Mouse (Mus musculus): ENCODE measurements around the gene Kcnn1.
A peak's percentile ranks its signal among the peaks of the same experiment; 100 is the strongest.
"Not testable (repeated sequence)": the region's sequence is repeated elsewhere in the genome, so short reads cannot be mapped to it uniquely, and the experiment has no call there.

Kcnn1 gene

GRCm38 (mm10) chr8:70862824-70863641 is at the start of gene Kcnn1:
Gene Kcnn1 (minus strand): TSS chr8:70863258.
- DNase-seq (ENCODE audit: low spot score in 2 of 2), result no peak

GRCm38 (mm10) chr8:70911596-70911995 is 48.5 kb upstream of the Kcnn1 start:
- DNase-seq (ENCODE audit: low spot score in 2 of 2), result no peak

DNA sequence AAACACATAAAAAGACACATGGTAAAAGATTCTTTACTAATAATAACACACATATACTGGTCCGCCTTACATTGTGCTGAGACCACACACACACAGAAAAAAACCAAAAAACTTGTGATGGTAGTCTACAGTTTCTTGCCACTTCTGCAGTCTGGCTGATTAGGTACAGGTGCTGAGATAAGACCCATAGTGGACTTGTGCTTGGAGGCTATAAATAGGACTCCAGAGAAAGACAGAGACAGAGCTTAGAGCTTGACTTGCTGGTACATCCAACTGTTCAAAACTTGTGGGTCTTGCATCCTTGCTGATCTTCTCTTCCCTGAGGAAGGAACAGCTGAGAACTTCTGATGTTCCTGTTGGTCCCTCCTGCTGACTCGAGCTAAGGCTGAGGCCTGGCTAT is 44.5 kb upstream of the Kcnn1 start:
- DNase-seq (ENCODE audit: low spot score in 2 of 2), result no peak

DNA sequence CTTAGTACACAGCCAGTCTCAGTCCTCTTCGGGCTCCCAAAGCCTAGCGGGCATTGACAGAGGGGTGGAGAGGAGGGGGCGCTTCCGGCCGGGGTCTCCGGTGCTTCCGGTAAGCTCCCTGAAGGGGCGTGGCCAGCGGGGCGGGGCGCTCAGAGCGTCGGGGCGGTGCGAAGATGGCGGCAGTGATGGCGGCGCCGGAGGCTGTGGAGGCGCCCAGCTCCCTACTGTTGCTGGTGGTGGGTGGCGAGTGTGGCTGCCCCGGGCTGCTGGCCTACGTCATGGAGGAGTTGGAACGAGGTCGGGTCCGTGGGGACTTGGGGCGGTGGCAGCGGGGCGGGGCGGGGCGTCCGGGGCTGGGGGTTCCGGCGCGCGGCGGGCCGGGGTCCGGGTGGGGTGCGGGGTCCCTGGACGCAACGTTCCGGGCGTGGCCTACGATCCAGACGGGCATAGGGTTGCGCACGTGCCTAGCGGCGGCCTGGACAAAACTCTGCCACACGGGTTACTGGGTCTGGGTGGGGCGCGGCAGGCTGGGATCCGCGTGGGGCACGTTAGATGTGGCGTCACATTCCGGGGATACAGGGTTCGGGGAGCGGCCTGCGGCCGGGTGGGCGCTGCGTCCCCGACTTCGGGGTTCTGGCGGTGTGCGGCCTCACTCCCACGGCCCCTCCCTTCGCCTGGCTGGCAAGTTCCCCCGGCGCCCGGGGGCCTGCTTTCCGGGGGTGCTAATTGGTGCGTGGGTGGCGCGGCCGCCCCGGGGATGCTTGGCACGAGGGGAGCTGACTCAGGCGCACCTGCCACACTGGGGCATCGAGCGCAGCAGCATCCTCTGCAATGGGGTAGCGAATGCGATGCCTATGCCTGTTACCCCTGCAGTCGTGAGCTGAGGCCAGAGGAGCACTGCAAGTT is 43.0 kb upstream of the Kcnn1 start, which contains the start of gene Map1s:
Gene Map1s, plus strand, starts transcription at position 102 of the 906 bp plus-strand sequence.
- DNase-seq (ENCODE audit: low spot score in 2 of 2), result peak; percentile 86 to 92

GRCm38 (mm10) chr8:70905463-70905830 is 42.4 kb upstream of the Kcnn1 start:
- no peak for DNase-seq (ENCODE audit: low spot score in 2 of 2)

DNA sequence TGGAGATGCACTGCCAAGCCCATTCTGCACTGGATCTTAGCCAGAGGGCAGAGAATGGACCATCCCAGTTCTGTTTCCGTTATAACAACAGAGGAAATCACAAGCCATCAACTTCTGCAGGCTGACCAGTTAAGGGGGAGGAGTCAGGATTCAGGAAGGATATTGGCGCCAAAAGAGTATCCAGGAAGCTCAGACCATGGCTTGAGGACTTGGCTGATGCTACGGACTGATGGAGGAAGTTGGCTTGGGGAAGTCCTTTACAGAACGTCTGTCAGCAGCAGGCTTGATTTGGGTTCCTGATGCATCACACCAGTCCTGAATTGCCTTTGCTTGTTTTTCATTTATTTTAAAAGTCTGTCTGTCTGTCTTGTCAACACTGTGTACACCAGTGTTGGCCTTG is 41.5 kb upstream of the Kcnn1 start:
- DNase-seq (ENCODE audit: low spot score in 2 of 2), result no peak

DNA sequence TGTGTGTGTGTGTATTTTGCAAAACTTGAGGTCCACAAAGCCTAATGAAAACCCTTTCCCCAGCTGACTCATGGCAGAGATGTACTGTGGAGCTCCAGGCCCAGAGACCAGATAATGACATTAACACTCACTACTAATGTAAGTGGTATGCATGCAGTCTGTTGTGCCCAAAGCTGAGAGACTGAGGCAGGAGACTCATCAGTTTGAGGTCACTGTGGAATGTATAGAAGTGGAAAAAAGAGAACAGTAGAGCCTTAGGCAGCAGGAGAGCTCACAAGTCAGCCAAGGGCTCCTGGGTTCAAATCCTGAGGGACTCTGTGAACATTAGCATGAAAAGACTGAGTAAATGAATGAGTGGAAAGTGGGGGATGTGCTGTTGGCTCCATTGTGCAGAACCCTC is 40.5 kb upstream of the Kcnn1 start:
- no peak for DNase-seq (ENCODE audit: low spot score in 2 of 2)

DNA sequence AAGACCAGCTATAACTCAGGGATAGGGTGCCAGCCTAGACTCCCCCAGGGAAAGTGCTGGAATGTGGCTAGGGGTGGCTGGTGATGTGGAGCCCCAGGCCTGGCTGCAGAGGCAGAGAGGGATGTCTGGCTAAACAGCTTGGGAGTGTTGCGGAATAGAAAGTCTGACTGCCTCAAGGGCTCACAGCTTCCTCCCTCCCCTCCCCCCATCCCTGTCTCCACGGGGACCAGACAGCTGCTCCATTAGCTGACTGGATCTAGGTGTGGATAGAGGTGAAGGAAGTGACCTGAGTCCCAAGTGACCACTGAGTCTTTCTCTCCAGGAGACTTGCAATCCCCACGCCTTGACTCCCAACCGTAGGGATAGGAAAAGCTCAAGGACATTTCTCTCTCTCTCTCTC is 40.1 kb upstream of the Kcnn1 start:
- DNase-seq (ENCODE audit: low spot score in 2 of 2), result no peak

DNA sequence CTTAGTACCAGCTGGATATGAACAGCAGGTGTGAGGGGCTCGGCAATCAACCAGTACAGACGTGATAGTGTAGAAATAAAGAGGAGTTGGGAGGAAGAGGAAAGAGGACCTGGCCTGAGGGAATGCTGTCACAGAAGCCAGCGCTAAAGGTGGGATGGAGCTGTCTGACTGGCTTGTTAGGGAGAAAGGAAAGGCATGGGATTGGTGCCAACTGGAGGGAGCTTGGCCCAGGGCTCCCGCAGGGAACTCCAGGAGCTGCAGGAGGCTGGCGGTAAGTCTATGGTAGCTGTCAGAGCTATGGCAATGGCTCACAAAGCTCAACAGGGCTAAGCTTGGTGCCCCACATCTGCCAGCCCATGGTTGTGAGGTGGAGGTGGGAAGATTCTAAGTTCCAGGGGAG is 39.2 kb upstream of the Kcnn1 start:
- DNase-seq (ENCODE audit: low spot score in 2 of 2), result no peak

DNA sequence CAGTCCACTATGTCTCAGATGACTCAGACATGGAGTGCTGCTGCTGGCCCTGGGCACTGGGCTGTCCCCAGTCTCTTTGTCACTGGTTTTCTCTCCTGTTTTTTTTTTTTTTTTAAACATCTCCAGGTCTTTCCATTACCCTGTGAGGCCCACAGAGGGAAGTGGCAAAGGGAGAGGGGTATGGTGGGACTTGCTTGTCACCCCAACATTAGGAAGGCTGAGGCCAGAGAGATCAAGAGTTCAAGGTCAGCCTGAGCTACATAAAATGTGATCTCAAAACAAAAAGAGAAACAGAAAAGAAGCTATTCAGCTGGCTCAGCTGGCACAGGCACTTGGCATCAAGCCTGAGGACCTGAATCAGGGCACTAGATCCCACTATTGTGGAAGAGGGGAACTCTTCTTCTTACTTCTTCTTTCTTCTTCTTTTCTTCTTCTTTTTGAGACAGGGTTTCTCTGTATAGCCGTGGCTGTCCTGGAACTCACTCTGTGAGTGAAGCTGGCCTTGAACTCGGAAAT is 37.9 kb upstream of the Kcnn1 start:
- DNase-seq (ENCODE audit: low spot score in 2 of 2), result no peak

DNA sequence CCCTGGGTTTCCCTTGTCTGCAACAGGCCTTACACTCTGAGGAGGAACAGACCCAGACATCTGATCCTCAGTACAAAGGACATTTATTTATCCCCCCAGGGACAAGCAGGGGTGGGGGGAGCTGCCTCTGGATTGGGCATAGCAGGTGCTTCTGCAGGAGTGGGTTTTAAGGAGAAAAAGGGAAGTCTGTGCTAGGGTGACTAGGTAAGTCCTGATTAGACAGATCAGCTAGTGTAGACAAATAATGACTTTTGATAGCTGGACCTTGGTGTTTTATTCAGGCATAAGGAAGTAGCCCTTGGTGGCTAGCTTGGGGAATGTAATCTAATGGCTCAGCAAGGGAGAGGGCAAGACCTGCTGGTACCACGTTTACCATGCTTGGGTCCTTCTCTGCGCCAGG is 36.2 kb upstream of the Kcnn1 start:
- no peak for DNase-seq (ENCODE audit: low spot score in 2 of 2)

DNA sequence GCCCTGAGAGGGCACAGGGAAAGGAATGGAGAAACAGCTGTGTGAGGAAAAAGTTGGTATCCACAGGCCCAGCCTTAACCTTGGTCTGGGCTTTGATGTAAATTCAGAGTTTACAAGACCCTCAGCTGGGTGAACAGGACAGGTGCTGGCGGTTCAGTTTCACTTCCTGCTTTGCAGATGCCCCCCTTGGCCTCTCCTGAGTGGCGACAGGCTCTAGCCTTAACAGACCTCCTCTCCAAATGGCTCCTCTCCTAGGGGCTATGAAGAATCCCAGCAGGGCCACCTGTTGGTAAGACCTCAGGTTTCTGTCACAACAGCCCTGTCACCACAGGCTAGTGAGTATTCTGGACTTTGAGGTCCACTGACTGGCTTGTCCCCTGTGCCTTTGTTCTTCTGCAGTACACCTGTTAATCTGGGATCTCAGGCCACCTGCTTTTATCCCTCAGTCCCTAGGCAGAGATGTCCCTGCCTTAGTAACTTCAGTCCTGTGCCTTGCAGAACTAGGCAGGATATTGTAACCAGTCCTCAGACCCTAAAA is 35.7 kb upstream of the Kcnn1 start:
- DNase-seq (ENCODE audit: low spot score in 2 of 2), result peak in 1 of 2 experiments; percentile 9

GRCm38 (mm10) chr8:70897681-70898413 is 34.8 kb upstream of the Kcnn1 start:
- DNase-seq (ENCODE audit: low spot score in 2 of 2), result peak; percentile 79 to 88

GRCm38 (mm10) chr8:70897021-70897680 is 34.1 kb upstream of the Kcnn1 start, which contains the start of gene Rpl18a:
Gene Rpl18a (minus strand): TSS chr8:70897412.
- peak; percentile 92 to 95 for DNase-seq (ENCODE audit: low spot score in 2 of 2)

GRCm38 (mm10) chr8:70896316-70897020 is 33.4 kb upstream of the Kcnn1 start:
- no peak for DNase-seq (ENCODE audit: low spot score in 2 of 2)

DNA sequence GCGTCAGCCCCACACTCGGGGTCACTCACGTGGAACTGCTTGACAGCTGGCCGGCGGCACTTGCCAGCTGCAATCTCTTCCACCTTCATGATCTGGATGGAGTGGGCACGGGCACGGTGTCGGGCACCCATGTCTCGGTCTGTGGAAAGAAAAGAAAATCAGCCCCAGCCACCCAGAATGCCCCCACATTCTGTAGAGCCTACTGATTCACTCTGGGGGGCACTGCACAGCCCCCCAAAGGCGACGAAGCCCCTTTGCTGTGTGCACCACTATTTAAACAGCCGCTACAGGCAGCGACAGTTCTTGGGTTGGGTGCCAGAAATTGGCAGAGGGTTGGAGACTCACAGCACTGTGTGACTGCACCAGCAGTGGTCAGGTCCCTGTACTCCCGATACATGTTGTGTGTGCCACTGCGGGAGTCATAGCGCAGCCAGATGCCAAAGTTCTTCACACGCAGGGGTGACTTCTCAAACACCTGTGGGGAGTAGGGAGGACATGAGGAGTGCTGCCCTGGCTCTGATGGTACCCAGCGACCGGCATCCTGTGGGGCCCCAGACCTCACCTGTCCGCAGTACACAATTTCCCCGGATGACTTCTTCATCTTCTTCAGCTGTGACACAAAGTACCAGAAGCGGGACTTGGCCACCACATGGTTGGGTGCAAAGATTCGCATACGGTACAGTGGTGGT is 32.7 kb upstream of the Kcnn1 start:
- DNase-seq (ENCODE audit: low spot score in 2 of 2), result not testable (repeated sequence)

DNA sequence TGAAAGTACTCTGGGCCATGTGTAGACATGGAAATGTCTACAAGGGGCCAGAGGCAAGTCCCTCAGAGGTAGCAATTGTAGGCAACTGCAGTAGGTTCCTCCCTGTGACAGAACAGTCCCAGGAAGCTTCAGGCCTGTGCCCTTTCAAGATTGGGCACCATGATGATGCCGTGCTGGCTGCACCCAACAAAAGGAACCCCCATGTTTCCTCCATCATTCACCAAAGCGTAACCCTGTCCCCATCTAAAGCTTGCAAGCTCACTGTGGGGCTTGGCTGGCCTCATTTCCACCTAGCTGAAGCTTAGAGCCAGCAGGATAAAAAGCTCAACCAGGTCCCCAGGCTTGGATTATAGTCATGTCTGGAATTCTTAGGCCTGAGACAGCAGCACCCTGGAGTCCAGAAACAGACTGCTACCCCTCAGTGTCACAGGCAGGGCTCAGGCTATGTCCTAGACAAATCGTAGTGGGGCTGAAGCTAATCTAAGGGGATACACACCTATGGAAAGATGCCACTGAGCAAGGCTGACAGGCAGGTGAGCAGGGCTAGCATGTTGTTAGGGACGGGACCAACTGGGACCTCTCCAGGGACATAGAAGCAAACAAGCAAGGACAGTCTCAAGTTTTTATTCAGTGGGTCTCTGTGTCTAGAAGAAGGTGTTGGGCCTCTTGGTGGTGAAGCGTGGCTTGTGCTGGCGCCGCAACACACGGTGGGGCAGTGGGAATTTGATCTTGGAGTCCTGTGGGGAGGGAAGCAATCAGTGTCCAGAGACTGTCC is 31.9 kb upstream of the Kcnn1 start:
- DNase-seq (ENCODE audit: low spot score in 2 of 2), result no peak

DNA sequence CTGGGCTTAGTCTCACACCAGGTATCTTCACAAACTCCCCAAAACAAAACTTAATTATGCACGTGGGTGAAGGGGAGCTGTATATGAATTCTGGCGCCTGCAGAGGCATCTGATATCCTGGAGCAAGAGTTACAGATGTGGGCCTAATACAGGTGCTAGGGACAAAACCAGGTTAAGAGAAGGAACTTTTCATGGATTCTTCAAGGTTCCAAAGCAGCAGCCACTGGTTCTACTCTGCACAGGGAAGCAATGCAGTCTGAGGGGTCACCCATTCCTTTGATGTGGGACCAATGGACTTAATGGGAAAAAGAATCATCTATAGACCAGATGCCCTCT is 31.3 kb upstream of the Kcnn1 start:
- no peak for DNase-seq (ENCODE audit: low spot score in 2 of 2)
